Mouse (Mus musculus): ENCODE data around the gene Elmo3. TPM values are rescaled to one million over a fixed set of nuclear protein-coding genes. Genes with fewer than 3 reads are reported as not detected.

Elmo3 gene
- polyA plus RNA-seq, 1 experiment from 2014 or later: 2.6 TPM

DNA sequence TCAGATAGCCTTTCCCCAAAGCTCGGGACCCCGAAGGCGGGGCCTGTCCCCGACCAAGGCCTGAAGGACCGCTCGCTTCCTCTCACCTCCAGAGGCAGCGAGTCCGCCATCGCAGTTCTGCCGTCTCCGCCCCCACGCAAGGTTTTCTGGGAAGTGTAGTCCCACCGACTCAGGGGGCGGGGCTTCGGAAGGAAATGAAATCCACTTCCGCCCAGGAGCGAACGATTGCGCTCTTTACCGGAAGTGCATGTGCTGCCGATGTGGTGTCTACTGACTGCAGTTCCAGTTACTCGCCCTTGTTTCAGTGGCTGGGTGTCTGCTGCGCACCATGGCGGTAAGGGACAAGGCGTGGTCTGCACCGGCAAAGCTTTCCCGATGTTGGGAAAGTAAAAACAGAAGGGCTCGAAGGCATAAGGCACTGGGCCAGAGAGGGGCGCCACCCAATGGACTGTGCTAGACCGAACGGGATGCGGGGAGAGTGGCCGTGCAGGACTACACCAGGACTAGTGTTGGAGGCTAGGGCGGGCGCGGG is 20.8 kb downstream of the Elmo3 start, which contains the start of the genes Lrrc29 and Tmem208:
TSS of gene Lrrc29 (minus strand) at position 138 of the 532 bp plus-strand sequence.
TSS of gene Tmem208 (plus strand) at position 214 of the 532 bp plus-strand sequence.
- peak; percentile 99 for DNase-seq (ENCODE audit: low spot score)
- peak within 1 kb of the TSS; percentile 83 for H3K4me2 ChIP-seq (replicated peaks; ENCODE audit: low read depth, low read length)
- H3K27ac ChIP-seq (ENCODE audit: low read depth, low read length): peak within 1 kb of the TSS; percentile 73
- peak within 1 kb of the TSS; percentile 64 for H3K4me3 ChIP-seq (ENCODE audit: low read depth, low read length)
- H3K4me1 ChIP-seq (replicated peaks; ENCODE audit: control insufficient read depth, insufficient read depth, low read length): peaks cover 6% of the 10 kb centered on the region; the same call in 1 of the 2 replicates
- peak; percentile 93 for ATAC-seq (ENCODE audit: low FRiP score)
- peak within 1 kb of the TSS; percentile 63 for H3K9ac ChIP-seq (ENCODE audit: low read depth, low read length)
- H3K9me3 ChIP-seq (ENCODE audit: control insufficient read depth, low read length): no peaks in the 10 kb centered on the region
- under 1% methylated on average over 36 of the region's 36 CpGs for WGBS
- peaks cover 4% of the 10 kb centered on the region; the same call in 1 of the 2 replicates for H3K36me3 ChIP-seq (ENCODE audit: control insufficient read depth, insufficient read depth, low read length)
- no peaks in the 10 kb centered on the region for H3K27me3 ChIP-seq (ENCODE audit: control insufficient read depth, insufficient read depth, low read length)

DNA sequence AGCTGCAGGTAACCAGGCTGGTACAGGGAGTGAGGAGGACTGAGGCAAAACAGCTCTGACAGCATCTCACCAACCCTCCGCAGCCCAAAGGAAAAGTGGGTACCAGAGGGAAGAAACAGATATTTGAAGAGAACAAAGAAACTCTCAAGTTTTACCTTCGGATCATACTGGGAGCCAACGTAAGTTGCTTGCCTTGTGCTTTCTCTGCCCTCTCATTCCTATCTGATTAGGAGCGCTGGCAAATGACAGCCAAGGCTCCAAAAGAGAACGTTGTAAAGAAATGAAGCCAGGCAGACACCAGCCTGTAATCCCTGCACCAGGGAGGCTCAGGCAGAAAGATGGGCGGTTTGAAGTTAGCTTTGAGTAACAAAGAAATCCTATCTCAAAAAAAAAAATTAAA is 21.6 kb downstream of the Elmo3 start:
- Histone ChIP-seq H3K27me3 (ENCODE audit: control insufficient read depth, insufficient read depth, low read length) (no peaks in the 10 kb centered on the region), H3K9ac (ENCODE audit: low read depth, low read length) (peak overlapping the region; percentile 63), H3K4me1 (replicated peaks; ENCODE audit: control insufficient read depth, insufficient read depth, low read length) (peaks cover 6% of the 10 kb centered on the region; the same call in 1 of the 2 replicates), H3K27ac (ENCODE audit: low read depth, low read length) (no peak overlapping the region), H3K9me3 (ENCODE audit: control insufficient read depth, low read length) (no peaks in the 10 kb centered on the region), H3K36me3 (ENCODE audit: control insufficient read depth, insufficient read depth, low read length) (peaks cover 4% of the 10 kb centered on the region; the same call in 1 of the 2 replicates), H3K4me2 (replicated peaks; ENCODE audit: low read depth, low read length) (peak overlapping the region; percentile 83), H3K4me3 (ENCODE audit: low read depth, low read length) (peak overlapping the region; percentile 64)
- 49% methylated on average over 6 of the region's 6 CpGs for WGBS
- no peak for DNase-seq (ENCODE audit: low spot score)
- ATAC-seq (ENCODE audit: low FRiP score): no peak

DNA sequence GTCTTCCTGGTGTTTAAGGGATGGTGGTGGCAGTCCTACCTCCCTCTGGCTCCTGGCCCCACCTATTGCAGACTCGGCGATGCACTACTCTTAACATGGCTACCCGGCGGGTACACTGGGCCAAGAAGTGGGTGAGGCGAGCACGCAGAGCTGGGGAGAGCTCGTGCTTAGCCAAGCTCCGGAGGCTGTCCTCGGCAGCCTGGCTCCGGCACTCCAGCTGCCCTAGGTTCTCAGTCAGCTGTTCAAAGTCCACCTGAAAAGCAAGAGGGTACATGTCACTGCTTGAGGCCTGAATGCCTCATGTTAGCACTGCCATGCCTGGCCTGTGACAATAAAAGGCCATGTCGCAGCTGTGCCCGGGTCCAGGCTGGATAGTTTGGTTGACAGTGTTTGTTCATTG is 24.9 kb downstream of the Elmo3 start:
- Histone ChIP-seq H3K9ac (ENCODE audit: low read depth, low read length) (no peak overlapping the region), H3K36me3 (ENCODE audit: control insufficient read depth, insufficient read depth, low read length) (peaks cover 4% of the 10 kb centered on the region; the same call in 1 of the 2 replicates), H3K4me2 (replicated peaks; ENCODE audit: low read depth, low read length) (no peak overlapping the region), H3K9me3 (ENCODE audit: control insufficient read depth, low read length) (no peaks in the 10 kb centered on the region), H3K27ac (ENCODE audit: low read depth, low read length) (no peak overlapping the region), H3K4me1 (replicated peaks; ENCODE audit: control insufficient read depth, insufficient read depth, low read length) (peaks cover 6% of the 10 kb centered on the region; the same call in 1 of the 2 replicates), H3K4me3 (ENCODE audit: low read depth, low read length) (no peak overlapping the region), H3K27me3 (ENCODE audit: control insufficient read depth, insufficient read depth, low read length) (no peaks in the 10 kb centered on the region)
- WGBS: 98% methylated on average over 12 of the region's 12 CpGs
- no peak for DNase-seq (ENCODE audit: low spot score)
- no peak for ATAC-seq (ENCODE audit: low FRiP score)

- ATAC-seq (ENCODE audit: low FRiP score) (no peak), DNase-seq (ENCODE audit: low spot score) (no peak)
- no peaks in the 10 kb centered on the region for H3K9me3 ChIP-seq (ENCODE audit: control insufficient read depth, low read length)
- H3K4me1 ChIP-seq (replicated peaks; ENCODE audit: control insufficient read depth, insufficient read depth, low read length): peaks cover 6% of the 10 kb centered on the region; the same call in 1 of the 2 replicates
- no peak overlapping the region for H3K4me2 ChIP-seq (replicated peaks; ENCODE audit: low read depth, low read length)
- no peak overlapping the region for H3K9ac ChIP-seq (ENCODE audit: low read depth, low read length)
- H3K27me3 ChIP-seq (ENCODE audit: control insufficient read depth, insufficient read depth, low read length): no peaks in the 10 kb centered on the region
- no peak overlapping the region for H3K4me3 ChIP-seq (ENCODE audit: low read depth, low read length)
- peaks cover 4% of the 10 kb centered on the region; the same call in 1 of the 2 replicates for H3K36me3 ChIP-seq (ENCODE audit: control insufficient read depth, insufficient read depth, low read length)
- no peak overlapping the region for H3K27ac ChIP-seq (ENCODE audit: low read depth, low read length)
- 96% methylated on average over 22 of the region's 22 CpGs for WGBS
Measured at GRCm38 (mm10) chr8:105331469-105331868, 26.1 kb downstream of the Elmo3 start.

- Histone ChIP-seq H3K36me3 (ENCODE audit: control insufficient read depth, insufficient read depth, low read length) (peaks cover 4% of the 10 kb centered on the region; the same call in 1 of the 2 replicates), H3K9me3 (ENCODE audit: control insufficient read depth, low read length) (no peaks in the 10 kb centered on the region), H3K4me1 (replicated peaks; ENCODE audit: control insufficient read depth, insufficient read depth, low read length) (peaks cover 6% of the 10 kb centered on the region; the same call in 1 of the 2 replicates), H3K27ac (ENCODE audit: low read depth, low read length) (no peak overlapping the region), H3K4me3 (ENCODE audit: low read depth, low read length) (no peak overlapping the region), H3K27me3 (ENCODE audit: control insufficient read depth, insufficient read depth, low read length) (no peaks in the 10 kb centered on the region), H3K9ac (ENCODE audit: low read depth, low read length) (no peak overlapping the region), H3K4me2 (replicated peaks; ENCODE audit: low read depth, low read length) (no peak overlapping the region)
- 96% methylated on average over 9 of the region's 9 CpGs for WGBS
- ATAC-seq (ENCODE audit: low FRiP score): no peak
- DNase-seq (ENCODE audit: low spot score): no peak
Measured at GRCm38 (mm10) chr8:105331931-105332330, 26.5 kb downstream of the Elmo3 start.

DNA sequence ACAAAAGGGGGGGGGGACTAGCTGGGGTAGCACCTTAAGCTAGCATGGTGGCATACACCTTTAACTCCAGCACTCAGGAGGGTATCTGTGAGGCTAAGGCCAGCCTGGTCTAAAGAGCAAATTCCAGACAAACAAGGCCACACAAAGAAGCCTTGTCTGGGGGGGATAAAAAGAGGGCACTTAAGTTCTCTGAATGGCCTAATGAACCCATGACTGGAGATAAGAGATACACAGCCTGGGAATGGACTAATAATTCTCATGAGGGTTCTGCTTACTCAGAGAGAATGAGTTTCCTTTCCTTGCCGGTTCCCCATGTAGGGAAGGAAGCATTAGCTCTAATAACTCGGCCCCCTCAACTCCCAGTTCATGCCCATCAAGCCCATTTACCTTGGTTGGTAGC is 27.1 kb downstream of the Elmo3 start:
- ATAC-seq (ENCODE audit: low FRiP score) (no peak), DNase-seq (ENCODE audit: low spot score) (no peak)
- H3K4me1 ChIP-seq (replicated peaks; ENCODE audit: control insufficient read depth, insufficient read depth, low read length): peaks cover under 1% of the 10 kb centered on the region; the same call in 1 of the 2 replicates
- 79% methylated on average over 2 of the region's 2 CpGs for WGBS
- no peaks in the 10 kb centered on the region for H3K9me3 ChIP-seq (ENCODE audit: control insufficient read depth, low read length)
- no peak overlapping the region for H3K4me3 ChIP-seq (ENCODE audit: low read depth, low read length)
- H3K27me3 ChIP-seq (ENCODE audit: control insufficient read depth, insufficient read depth, low read length): no peaks in the 10 kb centered on the region
- peaks cover 4% of the 10 kb centered on the region; the same call in 1 of the 2 replicates for H3K36me3 ChIP-seq (ENCODE audit: control insufficient read depth, insufficient read depth, low read length)
- H3K27ac ChIP-seq (ENCODE audit: low read depth, low read length): no peak overlapping the region
- H3K4me2 ChIP-seq (replicated peaks; ENCODE audit: low read depth, low read length): no peak overlapping the region
- H3K9ac ChIP-seq (ENCODE audit: low read depth, low read length): no peak overlapping the region

DNA sequence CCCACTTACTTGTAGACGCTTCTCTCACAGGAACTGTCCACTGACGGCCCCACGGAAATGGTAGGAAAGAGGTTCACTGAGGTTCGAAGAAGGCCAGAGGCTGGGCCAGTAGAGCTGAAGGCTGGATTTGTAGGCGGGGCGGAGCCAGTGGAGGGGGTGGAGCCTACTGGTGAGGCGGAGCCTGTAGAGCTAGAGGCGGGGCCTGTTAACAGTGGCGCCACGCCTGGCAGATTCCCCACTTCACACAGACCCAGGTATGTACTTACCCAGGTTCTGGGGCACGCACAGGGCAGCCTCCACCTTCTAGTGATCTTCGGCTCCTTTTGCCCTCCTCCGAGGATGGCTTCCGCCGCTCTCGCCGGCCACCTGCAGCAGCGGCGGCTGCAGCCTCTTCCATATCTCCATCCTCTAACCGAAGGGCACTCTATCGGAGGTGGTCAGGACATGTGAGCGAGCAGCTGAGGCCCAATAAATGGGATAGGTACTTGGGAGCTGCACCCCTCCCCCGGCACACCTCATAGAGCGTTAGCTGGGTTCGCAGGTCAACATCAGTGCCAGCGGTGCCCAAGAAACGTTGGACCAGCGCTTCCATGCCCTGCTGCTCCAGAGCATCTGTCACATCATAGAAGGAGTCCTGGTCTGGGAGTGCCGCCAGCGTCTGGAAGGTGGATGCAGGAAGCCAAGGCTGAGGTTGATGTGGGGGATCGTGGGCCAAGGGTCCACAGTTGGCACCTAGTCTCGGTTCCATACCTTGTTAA is 31.2 kb downstream of the Elmo3 start:
- 49% methylated on average over 32 of the region's 32 CpGs for WGBS

GRCm38 (mm10) chr8:105338992-105339391 is 33.6 kb downstream of the Elmo3 start:
- Histone ChIP-seq H3K4me3 (ENCODE audit: low read depth, low read length) (no peak overlapping the region), H3K27me3 (ENCODE audit: control insufficient read depth, insufficient read depth, low read length) (no peaks in the 10 kb centered on the region), H3K9me3 (ENCODE audit: control insufficient read depth, low read length) (no peaks in the 10 kb centered on the region), H3K4me2 (replicated peaks; ENCODE audit: low read depth, low read length) (no peak overlapping the region), H3K36me3 (ENCODE audit: control insufficient read depth, insufficient read depth, low read length) (no peaks in the 10 kb centered on the region), H3K27ac (ENCODE audit: low read depth, low read length) (no peak overlapping the region), H3K4me1 (replicated peaks; ENCODE audit: control insufficient read depth, insufficient read depth, low read length) (no peaks in the 10 kb centered on the region), H3K9ac (ENCODE audit: low read depth, low read length) (no peak overlapping the region)
- WGBS: 69% methylated on average over 4 of the region's 4 CpGs
- no peak for DNase-seq (ENCODE audit: low spot score)
- ATAC-seq (ENCODE audit: low FRiP score): no peak

More for the DNA sequence above, 31.2 kb downstream of the Elmo3 start:
- ATAC-seq (ENCODE audit: low FRiP score) (peak; percentile 52), DNase-seq (ENCODE audit: low spot score) (peak; percentile 30)
- no peak overlapping the region for H3K4me2 ChIP-seq (replicated peaks; ENCODE audit: low read depth, low read length)
- no peaks in the 10 kb centered on the region for H3K4me1 ChIP-seq (replicated peaks; ENCODE audit: control insufficient read depth, insufficient read depth, low read length)
- no peaks in the 10 kb centered on the region for H3K27me3 ChIP-seq (ENCODE audit: control insufficient read depth, insufficient read depth, low read length)
- H3K9ac ChIP-seq (ENCODE audit: low read depth, low read length): no peak overlapping the region
- H3K4me3 ChIP-seq (ENCODE audit: low read depth, low read length): no peak overlapping the region
- no peaks in the 10 kb centered on the region for H3K36me3 ChIP-seq (ENCODE audit: control insufficient read depth, insufficient read depth, low read length)
- no peak overlapping the region for H3K27ac ChIP-seq (ENCODE audit: low read depth, low read length)
- H3K9me3 ChIP-seq (ENCODE audit: control insufficient read depth, low read length): no peaks in the 10 kb centered on the region
